Mouse (Mus musculus) adrenal gland, adult (tissue): ENCODE measurements around the gene Tpst2.

ENCODE experiments used
- DNase-seq, 2 experiments: peaks; one replicate each; pipeline ENCODE4 v3.0.0; 2022 to 2023; ENCODE audit warnings: low spot score in 1 of 2; ENCODE audit not compliant: inconsistent age in 2 of 2

Tpst2 gene

DNA sequence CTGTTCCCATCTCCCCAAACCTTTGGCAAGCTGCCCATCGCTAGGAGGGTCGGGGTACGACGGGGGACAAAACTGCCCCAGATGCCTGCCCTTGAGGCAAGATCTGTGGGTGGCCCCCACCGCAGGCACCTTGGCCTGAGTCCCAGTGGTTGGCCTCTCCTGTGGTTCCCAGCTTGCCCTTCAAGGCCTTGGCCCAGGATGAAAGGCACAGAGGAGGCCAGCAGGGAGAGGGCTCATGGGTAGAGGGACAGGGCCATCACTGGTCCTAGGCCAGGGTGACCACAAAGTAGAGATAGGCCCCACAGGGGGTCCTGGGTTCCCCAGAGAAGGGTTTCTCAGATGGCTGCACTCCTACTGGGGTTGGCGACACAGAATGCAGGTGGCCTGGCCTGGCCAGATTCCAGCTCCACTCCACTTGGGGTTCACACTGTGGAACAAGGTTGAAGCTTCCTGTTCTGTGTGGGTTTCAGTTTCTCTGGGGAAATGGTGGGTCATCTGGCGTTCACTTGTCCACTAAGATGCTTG, 22.1 kb upstream of the Tpst2 start:
- DNase-seq = peak; percentile 96 to 97

GRCm38 (mm10) chr5:112255426-112255825, 21.1 kb upstream of the Tpst2 start, which contains the start of gene Crybb1:
Gene Crybb1 (plus strand): TSS chr5:112255815.
- DNase-seq = peak; percentile 80 to 93

DNA sequence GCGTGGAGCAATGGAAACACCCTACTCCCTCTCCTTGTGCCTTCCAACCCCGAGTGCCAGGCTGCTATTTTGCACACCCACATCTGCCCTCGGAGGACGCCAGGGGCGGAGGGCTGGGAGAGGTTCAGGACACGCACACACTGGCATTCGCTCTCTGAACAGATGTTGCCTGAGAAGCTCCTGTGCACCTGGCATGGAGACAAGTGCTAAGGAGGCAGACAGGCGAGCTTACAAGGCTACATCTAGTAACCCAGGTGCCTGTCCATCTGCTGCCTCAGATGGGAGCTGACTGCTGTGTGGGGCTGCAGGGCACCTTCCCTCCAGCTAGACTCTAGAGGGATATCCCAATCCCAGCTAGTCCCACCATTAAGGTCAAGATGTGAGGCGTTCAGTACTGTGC, 20.0 kb upstream of the Tpst2 start:
- peak in 1 of 2 experiments; percentile 61 for DNase-seq

- DNase-seq = peak in 1 of 2 experiments; percentile 29
Measured at GRCm38 (mm10) chr5:112257896-112258295, 18.6 kb upstream of the Tpst2 start.

- peak in 1 of 2 experiments; percentile 35 for DNase-seq
Measured at GRCm38 (mm10) chr5:112259862-112260650, 16.4 kb upstream of the Tpst2 start.

GRCm38 (mm10) chr5:112260818-112261217, 15.7 kb upstream of the Tpst2 start:
- DNase-seq = no peak

- DNase-seq = peak in 1 of 2 experiments; percentile 64
Measured at GRCm38 (mm10) chr5:112264099-112264498, 12.4 kb upstream of the Tpst2 start.

DNA sequence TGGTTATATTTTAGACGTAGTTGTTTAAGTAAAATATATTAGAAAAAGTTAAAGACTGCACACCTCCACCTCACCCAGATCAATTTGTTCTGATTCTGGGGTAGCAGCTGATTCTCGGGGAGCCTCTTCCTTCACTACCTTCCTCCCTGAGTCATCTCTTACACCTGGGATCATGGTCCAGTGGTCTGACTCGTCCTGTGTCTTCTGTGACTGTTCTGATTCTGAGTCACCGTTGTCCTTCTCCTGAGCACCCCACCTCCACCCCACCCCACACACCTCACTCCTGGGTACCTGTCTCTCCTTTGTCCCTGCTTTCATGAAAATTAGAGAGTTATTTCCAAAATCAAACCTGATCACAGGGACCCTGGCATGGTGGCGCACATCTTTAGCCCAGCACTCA, 11.4 kb upstream of the Tpst2 start:
- no peak for DNase-seq

DNA sequence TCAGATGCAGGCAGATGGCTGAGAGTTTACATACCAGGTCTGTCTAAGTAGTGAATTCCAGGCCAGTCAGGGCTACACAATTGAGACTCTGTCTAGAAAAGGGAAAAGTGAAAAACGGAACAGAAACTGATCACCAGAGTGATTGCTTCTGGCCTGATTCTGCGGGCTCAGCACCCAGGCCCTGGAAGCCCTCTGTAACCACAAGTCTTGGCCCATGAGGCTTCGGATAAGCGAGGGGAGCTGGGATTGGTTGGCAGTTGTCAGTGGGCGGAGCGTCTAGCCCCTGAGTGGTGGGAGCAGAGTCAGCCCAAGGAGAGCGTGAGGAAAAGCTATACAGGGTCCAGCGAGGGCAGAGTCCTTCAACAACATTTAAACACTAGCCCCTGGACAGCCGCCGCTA, 11.0 kb upstream of the Tpst2 start:
- DNase-seq = no peak

- peak in 1 of 2 experiments; percentile 63 for DNase-seq
Measured at GRCm38 (mm10) chr5:112266011-112266777, 10.3 kb upstream of the Tpst2 start.

DNA sequence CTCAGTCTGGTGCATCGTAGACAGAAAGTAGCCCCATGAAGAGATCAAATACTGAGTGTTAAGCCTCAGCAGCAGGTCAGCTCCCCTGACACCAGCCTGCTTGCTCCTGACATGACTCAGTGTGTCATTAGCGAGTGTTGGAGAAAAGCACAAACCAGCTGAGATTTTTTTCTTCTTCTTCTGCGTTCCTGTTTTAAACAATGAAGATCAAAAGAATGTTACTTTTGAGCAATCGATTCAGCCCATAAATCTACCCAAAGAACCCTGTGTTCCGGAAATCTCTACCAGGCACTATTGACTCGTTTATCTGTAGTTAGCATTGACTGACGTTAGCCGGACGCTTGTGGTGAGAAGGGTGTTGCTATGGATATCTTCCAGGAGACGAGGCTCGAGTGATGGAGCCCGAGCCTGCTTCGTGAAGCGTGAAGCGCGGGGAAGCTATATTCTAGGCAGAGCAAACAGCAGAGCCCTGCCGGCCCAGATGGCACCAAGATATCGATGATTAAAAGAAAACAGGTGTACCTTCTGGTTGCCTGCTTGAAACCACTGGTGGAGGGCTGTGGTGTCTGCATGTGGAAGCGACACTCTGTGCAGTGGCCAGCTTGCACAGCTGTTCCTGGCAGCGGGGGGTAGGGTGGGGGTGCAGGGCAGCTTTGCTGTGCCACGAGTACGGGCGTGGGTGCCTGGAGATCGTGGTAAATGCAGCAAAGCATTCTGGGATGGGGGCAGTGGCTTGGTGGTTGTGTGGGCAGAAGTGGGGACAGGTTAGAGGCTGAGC, 5.5 kb upstream of the Tpst2 start:
- peak; percentile 63 to 65 for DNase-seq

DNA sequence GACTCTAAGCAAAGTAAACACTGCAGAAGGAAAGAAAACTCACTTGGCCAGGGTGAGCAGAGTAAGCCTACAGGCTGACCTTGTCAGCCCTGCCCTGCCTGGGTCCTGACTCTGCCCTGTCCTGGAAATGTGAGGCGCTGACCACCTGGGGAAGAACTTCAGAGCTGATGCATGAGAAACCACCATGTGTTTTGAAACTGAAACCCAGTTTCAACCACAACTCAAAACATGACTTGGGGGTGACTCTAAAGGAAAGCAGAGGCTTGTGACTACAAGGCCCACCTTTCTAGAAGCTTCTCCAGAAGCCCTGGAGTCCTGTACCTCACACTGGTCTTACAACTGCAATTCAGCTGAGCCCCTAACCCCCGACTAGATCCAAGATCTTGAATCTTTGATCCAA, 3.6 kb upstream of the Tpst2 start:
- DNase-seq = no peak

DNA sequence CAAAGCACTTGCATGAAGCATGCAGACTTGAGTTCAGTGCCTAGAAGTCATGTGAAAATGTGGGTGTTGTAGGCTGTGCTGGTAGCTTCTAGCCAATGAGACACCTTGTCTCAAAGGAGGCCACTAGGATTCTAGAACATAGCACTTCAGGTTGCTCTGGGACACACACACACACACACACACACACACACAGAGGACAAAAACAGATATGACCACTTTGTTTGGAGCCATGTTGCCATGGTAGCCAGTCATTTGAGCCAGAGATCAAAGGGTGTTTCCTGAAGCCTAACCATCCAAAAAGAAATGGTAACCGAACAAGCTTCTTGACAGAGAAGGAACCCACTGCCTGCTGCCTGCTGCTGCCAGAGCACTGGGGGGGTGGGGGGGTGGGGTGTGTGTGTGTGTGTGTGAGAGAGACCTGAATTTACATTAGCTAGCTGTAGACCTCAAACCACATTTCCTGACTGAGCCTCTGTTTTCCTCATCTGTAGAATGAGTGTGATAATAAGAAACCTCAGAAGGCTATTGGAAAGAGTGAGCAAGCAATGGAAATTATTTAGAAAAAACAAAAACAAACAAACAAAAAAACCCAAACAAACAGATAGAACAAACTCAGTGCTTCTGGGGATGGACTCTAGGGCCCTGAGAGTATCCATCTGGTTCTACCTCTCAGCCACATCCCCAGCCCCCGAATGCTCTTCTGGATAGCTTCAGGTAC, 2.6 kb upstream of the Tpst2 start:
- DNase-seq = no peak

DNA sequence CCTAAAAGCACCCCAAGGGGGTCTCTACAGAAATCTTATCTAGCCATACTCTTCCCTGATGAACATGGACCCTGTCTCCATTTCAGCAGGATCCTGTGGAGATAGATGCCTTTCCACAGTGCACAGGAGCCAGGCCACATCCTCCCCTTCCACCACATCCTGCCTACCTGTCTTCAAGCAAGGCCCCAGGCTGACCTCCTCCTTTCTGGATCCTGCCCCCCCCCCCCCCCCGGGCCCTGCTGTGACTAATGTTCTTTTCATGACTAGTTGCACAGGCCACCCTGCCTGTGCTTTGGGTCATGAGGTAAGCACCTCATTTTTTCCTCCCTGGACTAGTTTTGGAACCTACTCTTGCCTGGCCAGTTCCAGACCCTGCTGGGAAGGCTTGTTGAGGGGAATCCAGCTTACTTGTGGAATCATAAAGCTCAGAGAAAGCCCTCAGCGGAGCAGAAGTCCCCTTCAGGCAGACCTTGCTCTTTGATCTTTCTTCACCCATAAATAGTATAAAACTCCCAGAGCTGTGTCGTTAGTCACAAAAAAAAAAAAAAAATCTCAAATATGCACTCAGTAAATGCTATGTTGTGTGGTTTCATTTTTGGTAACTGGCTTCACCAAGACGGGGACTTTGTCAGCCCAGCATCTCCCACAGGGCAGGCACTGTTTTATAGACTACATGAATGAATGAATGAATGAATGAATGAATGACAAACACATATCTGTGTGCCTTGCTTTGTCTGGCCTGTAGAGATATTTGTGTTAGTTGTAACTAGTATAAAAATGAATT, 1.3 kb upstream of the Tpst2 start:
- peak; percentile 49 to 81 for DNase-seq

- peak in 1 of 2 experiments; percentile 85 for DNase-seq
Measured at GRCm38 (mm10) chr5:112276907-112277348, 437 bp downstream of the Tpst2 start.

GRCm38 (mm10) chr5:112277906-112278470, 1.5 kb downstream of the Tpst2 start:
- peak; percentile 53 to 83 for DNase-seq

DNA sequence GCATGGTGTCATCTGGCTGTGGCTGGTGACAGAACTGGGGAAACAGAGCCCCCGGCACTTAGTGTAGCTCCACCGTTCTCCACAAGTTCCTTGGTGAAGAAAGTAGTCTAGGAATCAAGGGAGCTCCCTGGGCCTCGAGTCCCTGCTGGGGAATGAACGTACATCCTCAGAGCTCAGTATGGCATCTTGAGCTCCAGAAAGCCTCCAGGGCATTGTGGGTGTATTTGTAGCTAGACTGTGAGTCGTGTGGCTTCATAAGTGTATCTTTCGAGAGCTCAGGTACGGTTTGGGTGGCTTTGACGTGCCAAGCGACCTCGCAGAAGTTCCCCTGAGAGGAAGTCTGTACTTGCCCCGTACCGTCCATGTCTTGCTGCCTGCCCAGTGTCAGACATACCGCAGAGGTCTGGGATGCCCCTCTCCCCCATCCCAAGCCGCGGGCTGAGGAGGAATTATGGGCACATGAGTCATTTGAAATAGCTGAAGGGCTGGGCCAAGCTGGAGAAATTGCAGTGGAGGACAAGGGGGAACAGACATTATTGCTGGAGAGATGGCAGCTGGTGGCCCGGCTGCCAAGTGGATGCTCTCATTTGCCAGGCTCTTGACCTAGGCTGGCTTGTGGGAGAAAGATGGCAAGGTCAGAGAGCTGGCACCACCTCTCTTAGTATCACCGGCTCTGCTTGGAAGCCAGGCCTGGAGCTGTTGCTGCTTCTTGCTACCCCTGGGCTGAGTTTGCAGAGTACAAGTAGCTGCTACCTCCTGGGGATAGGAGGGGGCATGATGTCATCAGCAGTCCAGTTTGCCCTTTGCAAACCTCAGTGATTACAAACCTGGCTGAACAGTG, 2.9 kb downstream of the Tpst2 start:
- DNase-seq = peak; percentile 85 to 93

DNA sequence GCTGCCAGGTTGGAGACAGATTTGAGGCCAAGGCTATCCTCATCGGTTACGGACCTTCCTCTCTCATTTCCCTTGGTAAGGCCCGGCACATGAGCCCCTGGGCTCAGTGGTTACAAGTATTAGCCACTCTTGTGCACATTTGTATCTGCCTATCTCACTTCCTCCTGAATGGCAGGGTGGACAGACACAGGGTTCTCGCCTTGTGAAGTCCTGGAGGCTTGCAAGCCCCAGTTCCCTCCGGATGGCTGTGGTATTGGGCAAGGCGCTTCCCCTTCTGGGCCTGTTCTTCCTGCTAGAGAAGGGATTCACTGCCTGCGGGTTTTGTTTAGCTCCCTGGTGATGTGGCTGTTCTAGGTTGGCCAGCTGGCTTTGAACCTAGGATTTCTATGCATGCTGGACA, 3.7 kb downstream of the Tpst2 start:
- DNase-seq = no peak
